Mouse (Mus musculus): ENCODE results near the gene Ramp2.

DNA sequence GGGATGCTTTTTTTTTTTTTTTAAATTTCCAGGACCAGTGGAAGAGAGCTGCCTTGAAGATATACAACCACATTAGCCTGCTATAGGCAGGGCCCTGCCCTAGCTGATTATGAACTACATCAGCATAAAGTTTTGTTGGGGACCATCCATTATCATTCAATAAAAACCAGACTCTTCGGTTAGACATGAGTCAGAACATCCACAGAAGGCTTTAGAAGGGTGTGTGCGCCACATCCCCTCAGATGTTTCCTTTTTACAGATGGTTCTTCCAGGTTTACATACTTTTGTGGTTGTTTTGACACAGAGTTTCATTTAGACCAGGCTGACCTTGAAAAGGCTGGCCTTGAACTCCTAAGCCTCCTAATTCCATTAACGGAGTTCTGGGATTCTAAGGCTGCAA lies 21.5 kb upstream of the Ramp2 start:
- TF ChIP-seq EP300 (optimal IDR thresholded peaks at IDR 0.05) (no peak), CTCF (IDR thresholded peaks at IDR 0.05; ENCODE audit: low read depth) (no peak)

All from stomach, postnatal 0 days (tissue).